Mouse (Mus musculus) testis, adult 2 months (tissue): ENCODE results near the gene Dnm3.

Source experiments
- CTCF ChIP-seq: fragments of 200-500 bp; IDR thresholded peaks from 2 replicates; pipeline ENCODE4 v1.5.1; 2012; ENCODE audit warnings: low read depth, mild to moderate bottlenecking, inconsistent platforms, low read length, moderate library complexity; ENCODE audit not compliant: control insufficient read depth, insufficient read depth, insufficient replicate concordance
- POLR2A ChIP-seq: fragments of 200-500 bp; IDR thresholded peaks from 2 replicates; pipeline ENCODE4 v1.6.1; 2012; ENCODE audit warnings: low read depth, mild to moderate bottlenecking, inconsistent platforms, low read length, moderate library complexity; ENCODE audit not compliant: control insufficient read depth

DNA sequence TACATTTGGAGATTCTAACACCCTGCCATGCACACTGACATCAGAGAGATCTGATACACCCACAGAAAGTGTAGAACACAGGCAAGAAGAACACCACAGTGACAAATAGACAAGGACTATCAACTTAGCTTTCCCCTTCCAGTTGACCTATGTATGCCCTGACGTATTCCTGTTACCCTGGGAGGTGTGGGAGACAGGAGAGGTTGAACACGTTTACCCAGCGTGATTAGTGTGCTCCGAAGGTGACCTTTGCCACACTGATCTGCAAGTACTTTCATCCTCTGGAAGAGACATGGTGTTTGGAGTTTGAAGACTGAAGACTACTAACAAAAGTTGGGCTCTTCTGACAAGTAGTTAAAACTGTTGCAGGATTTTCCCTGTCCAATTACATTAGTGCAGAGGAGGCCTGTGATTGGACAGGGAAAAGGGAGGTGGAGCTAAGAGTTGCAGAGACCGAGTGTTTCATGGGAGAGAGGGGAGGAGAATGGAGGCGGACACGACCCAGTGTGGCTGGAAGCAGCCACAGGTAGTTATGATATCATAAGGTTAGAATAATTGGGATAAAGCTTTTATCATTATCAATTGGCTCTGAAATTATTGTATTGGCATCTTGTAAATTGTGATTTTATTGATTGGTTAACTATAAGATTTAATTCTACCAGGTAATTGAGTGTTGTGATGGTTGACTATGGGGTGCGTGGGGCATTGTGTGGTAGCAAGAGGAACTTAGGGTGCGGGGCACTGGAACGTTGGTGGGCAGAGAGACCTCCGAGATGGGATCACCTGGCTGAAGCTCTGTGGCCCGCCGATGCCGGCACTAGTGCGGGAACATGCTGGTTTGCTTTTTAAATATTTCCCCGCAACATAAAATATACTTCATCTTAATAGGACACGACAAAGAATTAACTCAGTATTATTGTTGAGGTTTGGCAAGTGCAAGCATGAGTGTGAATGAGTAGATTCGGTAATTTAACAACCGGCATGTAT lies 519.6 kb downstream of the Dnm3 start:
- TF ChIP-seq POLR2A (no peak), CTCF (no peak)
